Mouse (Mus musculus): ENCODE measurements around the gene Gid8. TPM values are rescaled to one million over a fixed set of nuclear protein-coding genes. Genes with fewer than 3 reads are reported as not detected.
"Not testable (repeated sequence)": the region's sequence is repeated elsewhere in the genome, so short reads cannot be mapped to it uniquely, and the experiment has no call there.

Gid8 gene
- polyA plus RNA-seq, 1 experiment: not detected

DNA sequence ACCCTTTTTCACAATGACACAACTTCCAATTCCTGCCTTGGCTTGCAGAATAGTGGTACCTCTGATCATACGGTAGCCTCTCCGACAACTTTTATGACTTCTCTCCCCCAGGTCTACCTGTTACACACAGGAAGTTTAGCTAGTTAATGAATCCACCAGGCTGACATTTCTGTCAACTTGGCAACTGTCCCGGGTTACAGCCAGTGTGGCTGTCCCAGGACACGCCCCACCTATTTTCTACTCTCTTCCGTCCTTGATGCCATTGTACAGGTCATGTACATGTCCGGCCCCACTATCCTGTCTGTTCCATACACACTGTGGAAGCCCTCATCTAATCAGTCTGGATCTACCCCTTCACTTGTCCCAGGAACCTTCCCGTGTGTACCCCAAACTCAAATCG is 5.3 kb upstream of the Gid8 start:
- peaks cover 2% of the 10 kb centered on the region; the same call in 1 of the 2 replicates for H3K4me1 ChIP-seq (ENCODE audit: control insufficient read depth, insufficient read depth, low read length)
- no peak overlapping the region for H3K27ac ChIP-seq (ENCODE audit: insufficient read depth, low read depth, low read length)
- H3K4me3 ChIP-seq (ENCODE audit: insufficient read depth, low read depth, low read length): no peak overlapping the region
- TF ChIP-seq POLR2A (IDR thresholded peaks at IDR 0.05; ENCODE audit: insufficient read depth, low read depth, low read length) (no peak), CTCF (IDR thresholded peaks at IDR 0.05; ENCODE audit: insufficient read depth, low read depth, low read length) (no peak)
- 78% methylated on average over 8 of the region's 8 CpGs for WGBS

DNA sequence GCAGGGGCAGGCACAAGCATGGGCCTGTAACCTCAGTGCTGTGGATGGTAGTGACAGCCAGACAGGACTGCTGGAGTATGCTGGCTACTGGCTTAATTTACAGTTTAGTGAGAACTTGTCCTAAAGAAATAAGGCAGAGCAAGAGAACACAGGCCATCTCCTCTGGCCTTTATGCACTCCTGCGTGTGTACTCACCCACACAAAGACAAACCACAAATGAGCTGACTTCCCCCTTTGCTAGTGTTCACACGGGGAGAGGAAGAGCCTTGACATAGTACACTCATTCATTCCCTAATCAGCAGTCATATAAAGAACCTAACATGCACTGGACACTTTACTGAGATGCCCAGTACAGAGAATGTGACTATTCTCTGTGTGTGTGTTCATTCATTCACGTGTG is 4.9 kb upstream of the Gid8 start:
- TF ChIP-seq CTCF (IDR thresholded peaks at IDR 0.05; ENCODE audit: insufficient read depth, low read depth, low read length) (no peak), POLR2A (IDR thresholded peaks at IDR 0.05; ENCODE audit: insufficient read depth, low read depth, low read length) (no peak)
- 69% methylated on average over 3 of the region's 3 CpGs for WGBS
- H3K4me1 ChIP-seq (ENCODE audit: control insufficient read depth, insufficient read depth, low read length): peaks cover 2% of the 10 kb centered on the region; the same call in 1 of the 2 replicates

DNA sequence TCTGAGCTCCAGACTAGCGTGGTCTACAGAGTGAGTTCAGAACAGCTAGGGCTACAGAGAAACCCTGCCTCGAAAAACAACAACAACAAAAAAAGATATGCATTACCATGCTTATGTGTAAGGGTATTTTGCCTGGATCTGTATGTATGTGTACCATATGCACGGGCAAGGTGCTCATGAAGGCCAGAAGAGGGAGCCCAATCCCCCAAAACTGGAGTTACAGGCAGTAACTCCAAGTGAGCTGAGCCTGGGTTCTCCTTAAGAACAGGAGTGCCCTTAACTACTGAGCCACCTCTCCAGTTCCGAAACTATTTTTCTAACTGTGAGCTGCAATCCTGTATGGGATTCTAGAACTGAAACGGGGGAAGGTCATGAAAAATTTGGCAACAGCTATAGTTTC is 3.9 kb upstream of the Gid8 start:
- TF ChIP-seq POLR2A (IDR thresholded peaks at IDR 0.05; ENCODE audit: insufficient read depth, low read depth, low read length): no peak
- TF ChIP-seq CTCF (IDR thresholded peaks at IDR 0.05; ENCODE audit: insufficient read depth, low read depth, low read length): no peak
- Histone ChIP-seq H3K4me1 (ENCODE audit: control insufficient read depth, insufficient read depth, low read length) (no peaks in the 10 kb centered on the region), H3K4me3 (ENCODE audit: insufficient read depth, low read depth, low read length) (no peak overlapping the region), H3K27ac (ENCODE audit: insufficient read depth, low read depth, low read length) (no peak overlapping the region)
- 94% methylated on average over 5 of the region's 5 CpGs for WGBS

More for the DNA sequence above, 4.9 kb upstream of the Gid8 start:
- no peak overlapping the region for H3K4me3 ChIP-seq (ENCODE audit: insufficient read depth, low read depth, low read length)
- no peak overlapping the region for H3K27ac ChIP-seq (ENCODE audit: insufficient read depth, low read depth, low read length)

DNA sequence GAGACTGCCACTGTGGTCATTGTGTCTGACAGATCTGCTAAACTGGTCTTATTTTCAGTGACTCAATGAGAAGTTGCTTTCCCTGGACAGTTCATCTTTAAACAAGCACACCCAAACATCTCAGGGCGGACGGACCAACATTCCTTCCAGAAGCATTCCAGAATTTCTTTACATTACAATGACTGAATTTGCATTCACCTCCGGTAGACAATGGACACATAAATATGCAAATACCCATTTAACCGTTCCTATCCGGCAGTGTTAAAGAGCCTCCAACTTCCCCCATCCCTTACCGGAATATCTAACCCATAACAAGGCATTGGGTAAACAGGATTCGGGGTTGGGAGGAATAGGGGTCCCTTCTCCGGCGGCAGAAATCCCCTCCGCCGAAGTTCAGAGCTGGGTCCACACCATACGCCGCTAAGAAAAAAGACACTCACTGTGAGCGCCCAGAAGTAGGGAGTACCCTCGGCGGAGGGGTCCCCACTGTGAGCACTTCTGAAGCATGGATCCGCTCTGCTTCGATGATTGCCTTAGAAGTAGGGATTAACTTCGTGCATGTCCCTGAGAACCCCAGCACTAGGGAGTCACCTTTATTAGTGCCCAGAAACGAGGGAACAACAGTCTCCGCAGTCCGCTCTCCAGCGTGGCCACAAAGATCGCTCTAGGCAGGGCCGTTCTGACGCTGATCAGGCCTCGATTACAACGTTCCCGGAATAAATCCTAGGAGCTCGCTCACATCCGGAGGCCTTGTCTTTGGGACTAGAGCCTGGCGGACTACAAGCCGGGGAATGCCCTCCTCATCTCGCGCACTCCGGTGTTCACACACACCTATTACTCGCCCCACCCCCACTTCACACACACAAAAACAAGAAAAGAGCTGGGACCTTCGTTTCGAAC is 644 bp upstream of the Gid8 start:
- Histone ChIP-seq H3K4me1 (ENCODE audit: control insufficient read depth, insufficient read depth, low read length) (peaks cover 5% of the 10 kb centered on the region), H3K4me3 (ENCODE audit: insufficient read depth, low read depth, low read length) (peak overlapping the region; percentile 74), H3K27ac (ENCODE audit: insufficient read depth, low read depth, low read length) (peak overlapping the region; percentile 81)
- TF ChIP-seq CTCF (IDR thresholded peaks at IDR 0.05; ENCODE audit: insufficient read depth, low read depth, low read length) (no peak), POLR2A (IDR thresholded peaks at IDR 0.05; ENCODE audit: insufficient read depth, low read depth, low read length) (0 out of 2 replicates have a peak, but pooled peaks have one; percentile 0)
- under 1% methylated on average over 39 of the region's 39 CpGs for WGBS

DNA sequence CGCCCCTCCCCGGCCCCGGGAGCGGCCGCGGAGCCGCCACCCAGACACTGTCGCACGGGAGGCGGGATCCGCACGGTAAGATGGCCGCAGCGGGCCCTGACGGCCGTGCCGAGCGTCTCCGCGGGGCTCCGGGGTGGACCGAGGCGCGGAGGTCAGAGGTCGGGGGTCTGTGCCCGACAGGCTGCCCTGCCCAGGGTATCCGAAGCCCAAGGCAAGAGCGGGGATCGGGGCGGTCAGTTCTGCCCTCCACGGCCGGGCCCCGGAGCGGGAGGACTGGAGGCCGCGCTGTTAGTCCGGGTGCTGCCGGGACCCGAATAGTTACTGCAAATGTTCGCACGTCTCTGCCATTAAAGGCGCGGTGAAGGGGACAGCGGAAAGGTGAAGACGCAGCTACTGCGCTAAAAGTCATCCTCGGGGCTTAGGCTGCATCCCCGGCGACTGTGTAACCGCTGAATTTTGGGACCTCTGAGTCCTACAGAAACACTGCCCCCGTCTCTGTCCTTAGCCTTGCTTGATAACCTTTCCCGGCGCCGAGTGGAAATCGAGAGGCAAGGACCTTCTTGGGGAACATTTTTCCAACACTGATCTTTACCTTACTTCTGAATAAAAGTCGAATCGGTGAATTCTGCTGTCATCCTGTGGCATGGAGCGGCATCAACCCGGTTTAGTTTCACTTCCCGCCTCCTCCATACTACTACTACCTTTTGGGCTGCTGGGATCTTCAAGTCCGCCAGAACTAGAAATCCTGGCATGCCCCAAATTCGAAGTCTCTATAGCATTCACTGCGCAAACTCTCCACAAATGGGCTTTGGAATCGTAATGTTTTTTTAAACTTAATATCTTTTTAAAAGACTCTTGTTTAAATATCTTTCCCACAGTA is 599 bp downstream of the Gid8 start:
- no peak; the same call in 1 of the 2 replicates for TF ChIP-seq POLR2A (IDR thresholded peaks at IDR 0.05; ENCODE audit: insufficient read depth, low read depth, low read length)
- TF ChIP-seq CTCF (IDR thresholded peaks at IDR 0.05; ENCODE audit: insufficient read depth, low read depth, low read length): no peak
- 2% methylated on average over 64 of the region's 64 CpGs for WGBS
- Histone ChIP-seq H3K4me1 (ENCODE audit: control insufficient read depth, insufficient read depth, low read length) (peaks cover 5% of the 10 kb centered on the region), H3K4me3 (ENCODE audit: insufficient read depth, low read depth, low read length) (peak overlapping the region; percentile 76), H3K27ac (ENCODE audit: insufficient read depth, low read depth, low read length) (peak overlapping the region; percentile 65)

DNA sequence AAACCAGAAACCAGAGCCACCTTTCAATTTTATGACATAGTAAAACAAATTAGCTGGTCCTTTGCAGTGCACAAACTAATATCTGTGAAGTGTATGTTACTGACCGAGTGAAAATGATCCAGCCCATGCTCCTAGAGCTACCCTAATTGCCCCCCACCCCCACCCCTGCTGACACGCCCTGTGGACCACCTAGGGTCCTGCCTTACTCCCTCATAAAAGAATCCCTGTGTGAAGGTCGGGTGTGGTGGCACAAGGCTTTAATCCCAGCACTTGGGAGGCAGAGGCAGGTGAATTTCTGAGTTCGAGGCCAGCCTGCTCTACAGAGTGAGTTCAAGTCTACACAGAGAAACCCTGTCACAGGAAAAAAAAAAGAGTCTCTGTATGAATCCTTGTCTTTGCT is 1.6 kb downstream of the Gid8 start:
- Histone ChIP-seq H3K4me1 (ENCODE audit: control insufficient read depth, insufficient read depth, low read length) (peaks cover 5% of the 10 kb centered on the region), H3K4me3 (ENCODE audit: insufficient read depth, low read depth, low read length) (no peak overlapping the region), H3K27ac (ENCODE audit: insufficient read depth, low read depth, low read length) (no peak overlapping the region)
- 54% methylated on average over 4 of the region's 4 CpGs for WGBS
- TF ChIP-seq POLR2A (IDR thresholded peaks at IDR 0.05; ENCODE audit: insufficient read depth, low read depth, low read length) (no peak), CTCF (IDR thresholded peaks at IDR 0.05; ENCODE audit: insufficient read depth, low read depth, low read length) (no peak)

DNA sequence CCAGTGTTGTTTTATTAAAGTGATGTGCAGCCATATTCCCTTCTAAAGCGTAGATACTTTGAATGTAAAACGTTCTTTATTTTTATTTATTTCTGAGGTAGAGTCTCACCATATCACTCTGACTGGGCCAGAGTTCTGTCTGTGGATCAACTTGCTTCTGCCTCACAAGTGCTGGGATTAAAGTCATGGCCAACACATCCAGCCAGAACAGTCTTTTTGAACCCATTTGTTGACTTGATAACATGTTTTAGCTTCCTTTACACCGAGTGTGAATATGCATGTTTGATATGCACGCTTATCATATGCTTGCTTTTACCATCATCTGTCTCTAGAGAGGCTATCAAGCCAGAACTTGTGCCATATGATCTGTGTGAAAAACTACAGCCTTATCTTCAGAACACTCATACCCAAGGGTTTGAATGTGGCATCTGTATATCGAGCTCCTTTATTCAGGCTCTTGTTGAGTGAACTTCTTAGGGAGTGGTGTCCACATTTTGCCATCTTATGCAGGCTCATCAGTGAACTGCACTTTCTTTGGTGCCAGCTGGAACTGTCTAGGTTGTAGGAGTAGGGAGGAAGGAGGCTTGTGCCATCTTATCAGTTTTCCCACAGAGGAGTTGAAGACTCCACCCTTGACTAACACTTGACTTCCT is 2.2 kb downstream of the Gid8 start:
- WGBS: 92% methylated on average over 5 of the region's 5 CpGs
- H3K4me3 ChIP-seq (ENCODE audit: insufficient read depth, low read depth, low read length): no peak overlapping the region
- no peak overlapping the region for H3K27ac ChIP-seq (ENCODE audit: insufficient read depth, low read depth, low read length)
- TF ChIP-seq POLR2A (IDR thresholded peaks at IDR 0.05; ENCODE audit: insufficient read depth, low read depth, low read length) (no peak), CTCF (IDR thresholded peaks at IDR 0.05; ENCODE audit: insufficient read depth, low read depth, low read length) (no peak)
- H3K4me1 ChIP-seq (ENCODE audit: control insufficient read depth, insufficient read depth, low read length): peaks cover 5% of the 10 kb centered on the region

DNA sequence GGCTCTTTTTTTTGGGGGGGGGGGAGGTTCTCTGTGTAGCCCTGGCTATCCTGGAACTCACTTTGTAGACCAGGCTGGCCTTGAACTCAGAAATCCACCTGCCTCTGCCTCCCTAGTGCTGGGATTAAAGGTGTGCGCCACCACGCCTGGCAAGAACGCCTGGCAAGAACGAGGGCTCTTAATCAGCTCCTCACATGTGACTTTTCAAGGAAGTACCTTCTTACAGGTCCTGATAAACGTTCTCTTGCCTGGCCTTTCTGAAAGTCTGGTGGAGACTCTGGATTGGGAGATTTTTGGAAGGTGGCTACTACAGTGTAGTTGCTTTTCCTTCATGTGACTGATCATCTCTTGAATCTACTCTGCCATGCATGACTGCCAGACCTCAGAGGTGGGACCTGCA is 12.8 kb downstream of the Gid8 start:
- H3K4me1 ChIP-seq (ENCODE audit: control insufficient read depth, insufficient read depth, low read length): peaks cover 21% of the 10 kb centered on the region
- WGBS: 88% methylated on average over 5 of the region's 5 CpGs

More for the DNA sequence above, 12.8 kb downstream of the Gid8 start:
- H3K27ac ChIP-seq (ENCODE audit: insufficient read depth, low read depth, low read length); H3K4me3 ChIP-seq (ENCODE audit: insufficient read depth, low read depth, low read length): not testable (repeated sequence)
